Mouse (Mus musculus) layer of hippocampus, adult 2 months (tissue): ENCODE data around the gene Fen1. TPM values are rescaled to one million over a fixed set of nuclear protein-coding genes. Genes with fewer than 3 reads are reported as not detected.
"Not testable (repeated sequence)": the region's sequence is repeated elsewhere in the genome, so short reads cannot be mapped to it uniquely, and the experiment has no call there.

ENCODE experiments used
- DNase-seq, 2 experiments: peaks; one replicate each; pipeline ENCODE4 v3.0.0; 2022; ENCODE audit warnings: low spot score in 2 of 2
- H3K27ac ChIP-seq: fragments of 200-600 bp; 2 replicates; pipeline ENCODE4 v1.8.1; 2022
- H3K4me3 ChIP-seq: fragments of 200-600 bp; 2 replicates; pipeline ENCODE4 v1.8.1; 2022; ENCODE audit warnings: mild to moderate bottlenecking
- CTCF ChIP-seq: fragments of 200-600 bp; conservative IDR thresholded peaks from 2 replicates; pipeline ENCODE4 v1.8.1; 2022; ENCODE audit warnings: antibody characterized with exemption, mild to moderate bottlenecking, moderate library complexity
- microRNA-seq, 2 experiments: library from miRNA; unstranded; fragments of <30 nt; microRNA quantifications; one replicate each; pipeline ENCODE4 v1.2.0; 2021
- total RNA-seq, 2 experiments: library from RNA; stranded (reverse); gene quantifications; 2 replicates each; pipeline ENCODE4 v1.2.3; 2021

The Fen1 gene
- total RNA-seq, 2 experiments from 2014 or later: 9.6 to 12.2 TPM

GRCm38 (mm10) chr19:10169179-10169578 is 34.8 kb downstream of the Fen1 start:
- no peak for TF ChIP-seq CTCF
- H3K4me3 ChIP-seq: no peak overlapping the region
- H3K27ac ChIP-seq: no peak overlapping the region
- DNase-seq: no peak

- DNase-seq: no peak
Observed at GRCm38 (mm10) chr19:10168441-10168840, 35.5 kb downstream of the Fen1 start.

GRCm38 (mm10) chr19:10167951-10168350 is 36.0 kb downstream of the Fen1 start:
- TF ChIP-seq CTCF: no peak
- no peak overlapping the region for H3K27ac ChIP-seq
- no peak for DNase-seq
- no peak overlapping the region for H3K4me3 ChIP-seq

More at GRCm38 (mm10) chr19:10168441-10168840, 35.5 kb downstream of the Fen1 start:
- TF ChIP-seq CTCF: no peak
- Histone ChIP-seq H3K27ac (no peak overlapping the region), H3K4me3 (no peak overlapping the region)

GRCm38 (mm10) chr19:10167112-10167511 is 36.9 kb downstream of the Fen1 start:
- no peak for TF ChIP-seq CTCF
- Histone ChIP-seq H3K4me3 (no peak overlapping the region), H3K27ac (no peak overlapping the region)
- no peak for DNase-seq

GRCm38 (mm10) chr19:10165928-10166327 is 38.0 kb downstream of the Fen1 start:
- not testable (repeated sequence) for H3K4me3 ChIP-seq, H3K27ac ChIP-seq, DNase-seq

- Histone ChIP-seq H3K4me3 (no peak overlapping the region), H3K27ac (no peak overlapping the region)
- no peak for DNase-seq
- TF ChIP-seq CTCF: no peak
Observed at GRCm38 (mm10) chr19:10163896-10164295, 40.1 kb downstream of the Fen1 start.

- H3K4me3 ChIP-seq: no peak overlapping the region
- no peak for TF ChIP-seq CTCF
- H3K27ac ChIP-seq: no peak overlapping the region
- DNase-seq: no peak
Observed at GRCm38 (mm10) chr19:10157725-10158124, 46.2 kb downstream of the Fen1 start.

- 0 out of 2 replicates have a peak overlapping the region, but pooled peaks have one; percentile 40 for H3K27ac ChIP-seq
- H3K4me3 ChIP-seq: no peak overlapping the region
- no peak for TF ChIP-seq CTCF
- DNase-seq: no peak
Observed at GRCm38 (mm10) chr19:10149189-10149588, 54.8 kb downstream of the Fen1 start.

Small RNA genes within 50 kb of the gene (microRNA-seq; reads per million reads assigned to microRNA genes)
- gene Mir6993: 0.18 to 0.96 reads per million in 2 experiments

Other genes starting within 250 kb of the Fen1 start
- 1,000 to 10,000 TPM; 3,170 to 3,409 TPM for gene Fth1, start 223.6 kb downstream of the Fen1 start, total RNA-seq
- gene Best1, start 202.5 kb downstream of the Fen1 start, total RNA-seq: 1 to 10 TPM; 1.2 to 1.5 TPM
- 10 to 100 TPM in 1 of 2 experiments, 1 to 10 TPM in 1; 9.7 to 10.4 TPM for gene Rab3il1, start 202.5 kb downstream of the Fen1 start, total RNA-seq
- 10 to 100 TPM; 25.0 to 25.6 TPM for gene Fads3, start 162.6 kb downstream of the Fen1 start, total RNA-seq
- 100 to 1,000 TPM; 147 to 152 TPM for gene Fads2, start 102.4 kb downstream of the Fen1 start, total RNA-seq
- gene Fads1, start 21.3 kb downstream of the Fen1 start, total RNA-seq: 100 to 1,000 TPM; 191 to 198 TPM
- 10 to 100 TPM; 74.0 to 79.7 TPM for gene Tmem258, start 155 bp downstream of the Fen1 start, total RNA-seq
- 10 to 100 TPM; 27.0 to 27.8 TPM for gene Myrf, start 36.6 kb upstream of the Fen1 start, total RNA-seq
- gene Dagla, start 100.7 kb upstream of the Fen1 start, total RNA-seq: 100 to 1,000 TPM; 130 to 131 TPM
- gene Syt7, start 184.9 kb upstream of the Fen1 start, total RNA-seq: 100 to 1,000 TPM; 315 to 321 TPM